Mouse (Mus musculus): ENCODE measurements around the gene Nhlrc3. TPM values are rescaled to one million over a fixed set of nuclear protein-coding genes. Genes with fewer than 3 reads are reported as not detected.
A peak's percentile ranks its signal among the peaks of the same experiment; 100 is the strongest.

The Nhlrc3 gene
- total RNA-seq (2021): 1 to 10 TPM; 4.1 to 5.2 TPM
- long read RNA-seq, experiment 1, full-length matches to known transcripts: 11 of 15 reads
- long read RNA-seq, experiment 1, partial matches to known transcripts: 3 of 15 reads
- long read RNA-seq, experiment 1, other reads (novel, unspliced or antisense): 1 of 15 reads
- long read RNA-seq, experiment 2, full-length matches to known transcripts: 3 of 5 reads
- long read RNA-seq, experiment 2, partial matches to known transcripts: 0 of 5 reads
- long read RNA-seq, experiment 2, other reads (novel, unspliced or antisense): 2 of 5 reads

GRCm38 (mm10) chr3:53463046-53463764 lies at the start of gene Nhlrc3, which contains the start of gene Proser1:
Gene Nhlrc3, minus strand, starts transcription at chr3:53463332.
Gene Proser1, plus strand, starts transcription at chr3:53463666.
- DNase-seq: peak; percentile 94

DNA sequence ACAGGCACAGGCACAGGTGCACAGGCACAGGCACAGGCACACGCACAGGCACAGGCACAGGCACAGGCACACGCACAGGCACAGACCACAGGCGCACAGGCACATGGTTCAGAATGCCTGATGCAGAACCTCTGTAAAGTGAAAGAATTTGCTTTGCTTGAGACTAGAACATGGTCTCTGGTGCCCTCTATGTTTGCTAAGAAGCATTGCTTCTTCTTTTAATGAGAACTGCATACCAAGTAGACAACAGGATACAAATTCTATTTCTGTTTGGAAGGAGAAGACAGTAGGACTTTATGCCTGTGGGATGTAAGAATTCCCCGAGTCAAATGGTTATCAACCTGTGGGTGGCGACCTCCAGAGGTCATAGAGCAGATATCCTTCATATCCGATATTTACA lies 39.3 kb upstream of the Nhlrc3 start:
- no peak for DNase-seq

DNA sequence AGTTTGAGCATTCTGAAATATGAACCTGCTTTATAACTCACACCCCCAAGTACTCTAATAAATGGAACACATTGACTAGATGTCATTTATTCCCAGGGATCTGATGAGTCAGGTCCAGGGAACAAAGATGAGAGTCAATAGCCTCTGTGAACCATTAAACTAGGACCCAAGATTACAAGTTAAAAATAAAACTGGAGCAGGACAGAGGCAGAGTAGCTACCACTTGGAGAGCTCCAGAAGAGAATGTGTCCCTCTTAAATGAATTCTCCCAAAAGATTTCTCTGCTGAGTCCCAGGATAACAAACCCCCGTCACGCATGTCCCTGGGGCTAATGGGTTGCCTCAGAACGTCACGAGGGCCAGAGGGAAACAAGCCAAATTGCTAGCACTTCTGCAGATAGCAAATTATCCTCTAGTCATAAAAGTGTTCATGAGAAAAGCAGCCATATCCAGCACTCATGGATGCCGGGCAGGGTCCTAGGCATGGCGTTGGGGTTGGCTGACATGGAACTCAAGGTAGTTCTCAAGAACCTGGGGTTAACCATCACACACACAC lies 35.3 kb upstream of the Nhlrc3 start:
- DNase-seq: no peak

GRCm38 (mm10) chr3:53488353-53488752 lies 25.2 kb upstream of the Nhlrc3 start, which contains the start of gene Stoml3:
Gene Stoml3, plus strand, starts transcription at chr3:53488653.
- DNase-seq: no peak

DNA sequence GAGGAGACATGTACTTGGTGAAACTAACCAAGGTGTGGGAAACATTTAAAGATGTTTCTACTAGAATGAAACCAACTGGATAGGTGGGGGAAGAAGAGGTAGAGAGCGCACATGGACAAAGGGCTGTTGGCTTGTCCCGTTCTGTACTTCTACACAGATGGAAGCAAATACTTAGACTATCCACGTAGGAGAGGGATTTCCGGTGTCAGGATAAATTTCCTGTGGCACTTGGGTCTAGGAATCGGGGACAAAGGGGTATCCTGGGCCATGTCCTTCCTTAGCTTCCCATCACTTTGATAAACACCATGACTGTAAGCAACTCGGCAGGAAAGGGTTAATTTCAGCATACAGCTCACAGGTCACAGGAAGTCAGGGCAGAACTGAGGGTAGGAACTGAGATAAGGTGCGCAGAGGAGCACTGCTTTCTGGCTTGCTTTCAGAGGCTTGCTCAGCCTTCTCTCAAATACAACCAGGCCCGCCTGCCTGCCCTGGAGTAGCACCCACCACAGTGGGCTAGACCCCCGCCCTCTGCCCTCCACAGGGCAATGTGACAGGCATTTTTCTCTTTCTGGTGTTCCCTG lies 24.0 kb upstream of the Nhlrc3 start:
- DNase-seq: no peak

- no peak for DNase-seq
Measured at GRCm38 (mm10) chr3:53486561-53486960, 23.4 kb upstream of the Nhlrc3 start.

- no peak for DNase-seq
Measured at GRCm38 (mm10) chr3:53483414-53484059, 20.4 kb upstream of the Nhlrc3 start.

- DNase-seq: no peak
Measured at GRCm38 (mm10) chr3:53478419-53479046, 15.4 kb upstream of the Nhlrc3 start.

GRCm38 (mm10) chr3:53477468-53477867 lies 14.3 kb upstream of the Nhlrc3 start:
- peak; percentile 68 for DNase-seq

GRCm38 (mm10) chr3:53475889-53476288 lies 12.8 kb upstream of the Nhlrc3 start:
- DNase-seq: peak; percentile 53

GRCm38 (mm10) chr3:53474179-53474578 lies 11.0 kb upstream of the Nhlrc3 start:
- DNase-seq: no peak

DNA sequence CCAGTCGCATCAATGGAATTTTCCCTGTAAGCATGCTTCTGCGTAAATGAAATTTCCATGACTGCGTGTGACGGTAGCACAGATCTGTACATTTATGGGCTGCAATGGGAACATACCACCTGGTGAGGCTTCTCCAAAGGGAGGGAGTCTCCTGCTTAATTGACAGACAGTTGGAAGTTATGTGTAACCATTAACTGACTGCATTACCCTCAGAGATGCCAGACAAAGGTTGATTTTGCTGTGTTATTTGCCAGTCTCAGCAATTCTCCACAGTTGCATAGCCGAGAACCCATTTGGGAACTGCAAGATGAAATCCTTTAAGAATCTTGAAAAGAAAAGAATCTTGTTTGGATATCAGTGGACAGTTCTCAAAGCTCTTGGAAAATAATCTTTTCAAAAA lies 8.9 kb upstream of the Nhlrc3 start:
- DNase-seq: no peak

DNA sequence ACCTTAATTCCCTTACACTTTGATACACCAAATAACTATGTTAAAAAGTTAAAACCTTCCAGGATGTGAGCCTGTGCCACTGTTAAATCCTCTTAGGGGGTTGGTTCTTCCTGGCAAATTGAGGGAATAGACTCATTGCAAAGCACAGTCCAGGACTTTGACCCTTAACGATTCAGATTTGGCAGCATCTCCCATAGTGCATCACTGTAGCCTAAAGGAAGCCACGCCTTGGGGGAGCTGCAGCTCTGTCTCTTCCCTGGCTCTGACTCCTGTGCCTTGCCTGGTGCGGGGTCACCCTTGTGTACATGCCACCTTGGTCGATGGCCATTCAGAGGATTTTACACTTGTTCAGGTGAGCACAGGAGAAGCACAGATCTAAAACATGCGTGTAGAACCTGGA lies 6.5 kb upstream of the Nhlrc3 start:
- DNase-seq: no peak

GRCm38 (mm10) chr3:53467356-53467755 lies 4.2 kb upstream of the Nhlrc3 start:
- DNase-seq: no peak

DNA sequence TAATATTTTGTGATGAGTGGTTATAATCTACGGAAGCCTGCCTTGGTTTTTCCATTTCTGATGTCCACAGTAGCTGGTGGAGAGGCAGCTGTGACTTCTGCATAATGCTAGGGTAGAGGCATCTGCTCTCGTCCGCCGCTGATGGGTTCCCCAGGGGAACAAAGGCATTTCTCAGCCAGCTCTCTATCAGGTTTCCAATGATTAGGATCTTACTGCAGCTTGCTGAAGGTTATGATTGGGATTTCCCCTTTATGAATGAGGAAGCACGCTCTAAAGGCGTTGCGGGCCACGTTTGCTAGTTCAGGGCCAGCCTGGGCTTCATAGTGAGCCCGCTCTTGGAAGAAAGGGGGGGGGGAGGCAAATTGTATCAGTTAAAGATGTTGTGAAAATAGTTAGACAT lies 3.3 kb upstream of the Nhlrc3 start:
- no peak for DNase-seq

DNA sequence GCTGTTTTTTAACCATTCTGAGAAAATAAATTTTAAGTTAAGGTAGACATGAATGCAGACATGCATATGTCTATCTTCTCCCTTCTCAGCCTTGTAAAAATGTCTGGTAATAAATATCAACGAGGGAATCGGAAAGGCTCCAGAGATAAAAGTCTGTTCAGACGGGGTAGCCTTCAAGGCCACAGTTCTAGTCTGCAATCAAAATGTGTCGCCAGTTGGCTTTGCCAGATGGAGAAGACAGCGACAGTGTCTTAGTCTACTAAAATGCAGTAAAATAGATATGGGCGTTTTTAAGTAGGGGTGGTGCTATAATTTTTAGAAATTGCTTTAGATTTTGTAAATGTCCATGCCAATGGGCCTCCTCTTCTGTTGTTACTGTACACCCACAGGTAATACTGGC lies 2.2 kb upstream of the Nhlrc3 start:
- no peak for DNase-seq

GRCm38 (mm10) chr3:53464146-53464698 lies 1.1 kb upstream of the Nhlrc3 start:
- no peak for DNase-seq

DNA sequence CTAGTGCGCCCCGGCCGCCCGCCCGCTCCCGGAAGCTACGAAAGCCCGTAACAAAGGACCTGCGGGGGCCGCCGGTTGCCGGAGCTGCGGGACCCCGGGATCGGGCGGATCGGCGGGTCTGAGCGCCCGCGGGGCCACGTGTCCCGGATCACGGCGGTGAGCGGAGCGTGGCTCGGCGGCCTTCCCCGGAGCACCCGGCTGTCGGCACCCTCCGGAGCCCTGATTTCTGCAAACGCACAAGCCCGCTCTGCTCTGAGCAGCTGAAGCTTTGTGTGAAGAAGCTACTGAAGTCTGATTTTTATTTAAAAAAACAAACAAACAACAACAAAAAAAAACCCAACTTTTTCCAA lies 608 bp upstream of the Nhlrc3 start:
- DNase-seq: no peak

DNA sequence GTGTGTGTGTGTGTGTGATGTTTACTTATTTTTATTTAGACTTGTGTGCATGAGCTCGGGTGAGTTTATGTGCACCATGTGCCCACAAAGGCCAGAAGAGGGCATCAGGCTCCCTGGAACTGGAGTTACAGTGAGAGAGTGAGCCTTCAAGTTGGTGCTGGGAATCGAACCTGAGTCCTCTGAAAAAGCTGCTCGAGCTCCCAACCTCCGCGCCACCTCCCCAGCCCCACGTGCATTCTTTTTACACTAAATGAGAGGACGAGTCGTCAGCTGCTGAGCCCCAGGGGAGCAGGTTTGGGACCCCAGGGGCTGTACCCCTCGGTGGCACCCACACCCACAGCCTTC lies 459 bp downstream of the Nhlrc3 start:
- no peak for DNase-seq

DNA sequence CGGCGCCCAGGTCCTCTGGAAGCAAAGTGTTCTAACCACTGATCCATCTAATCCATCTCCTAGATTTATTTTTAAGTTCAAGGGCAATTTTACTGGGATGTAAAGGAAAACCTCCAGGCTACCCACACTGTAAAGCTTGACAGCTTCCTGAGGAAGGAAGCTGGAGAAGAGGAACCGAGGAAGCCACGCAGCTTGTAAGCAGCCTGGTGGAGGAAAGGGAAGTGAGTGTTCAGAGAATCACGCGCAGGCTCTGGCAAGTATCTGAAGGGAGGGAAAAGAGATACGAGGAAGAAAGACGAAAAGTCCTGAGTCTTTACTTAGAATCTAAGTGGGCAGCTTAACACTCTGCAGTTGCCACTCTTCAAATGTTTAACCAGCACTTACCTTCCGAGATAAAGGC lies 3.0 kb downstream of the Nhlrc3 start:
- DNase-seq: no peak

- DNase-seq: no peak
Measured at GRCm38 (mm10) chr3:53457750-53458149, 5.4 kb downstream of the Nhlrc3 start.

GRCm38 (mm10) chr3:53454984-53455383 lies 8.1 kb downstream of the Nhlrc3 start:
- DNase-seq: no peak
